Mouse (Mus musculus): ENCODE data around the gene Methig1. TPM values are rescaled to one million over a fixed set of nuclear protein-coding genes. Genes with fewer than 3 reads are reported as not detected.
"Not testable (repeated sequence)": the region's sequence is repeated elsewhere in the genome, so short reads cannot be mapped to it uniquely, and the experiment has no call there.

The Methig1 gene
- polyA plus RNA-seq (2015; fragmentation: Nextera tagmentation; extraction: Ambion mirVana), result not detected in 2 replicates

GRCm38 (mm10) chr15:100352711-100353250 is at the start of gene Methig1, which contains the start of gene Mettl7a2:
TSS of gene Methig1 (plus strand) at chr15:100353149.
TSS of gene Mettl7a2 (plus strand) at chr15:100353200.
- Histone ChIP-seq H3K4me2 (ENCODE audit: low read length) (no peak within 1 kb of the TSS), H3K9me3 (ENCODE audit: control insufficient read depth, low read length) (no peaks in the 10 kb centered on the region), H3K4me3 (replicated peaks; ENCODE audit: low read length) (no peak within 1 kb of the TSS), H3K4me1 (replicated peaks; ENCODE audit: control insufficient read depth, insufficient read depth, low read length) (no peaks in the 10 kb centered on the region), H3K9ac (replicated peaks; ENCODE audit: low read depth, low read length) (no peak within 1 kb of the TSS), H3K36me3 (ENCODE audit: control insufficient read depth, insufficient read depth) (no peaks in the 10 kb centered on the region), H3K27ac (ENCODE audit: low read length) (no peak within 1 kb of the TSS), H3K27me3 (replicated peaks; ENCODE audit: control insufficient read depth, insufficient read depth, low read length) (no peaks in the 10 kb centered on the region)
- no peak for ATAC-seq
- WGBS, result 93% methylated on average over 9 of the region's 10 CpGs

- no peak for ATAC-seq
- Histone ChIP-seq H3K9ac (replicated peaks; ENCODE audit: low read depth, low read length) (peak overlapping the region; percentile 71), H3K27ac (ENCODE audit: low read length) (no peak overlapping the region; the same call in 1 of the 2 replicates), H3K36me3 (ENCODE audit: control insufficient read depth, insufficient read depth) (no peaks in the 10 kb centered on the region), H3K27me3 (replicated peaks; ENCODE audit: control insufficient read depth, insufficient read depth, low read length) (no peaks in the 10 kb centered on the region), H3K4me2 (ENCODE audit: low read length) (peak overlapping the region; percentile 69), H3K9me3 (ENCODE audit: control insufficient read depth, low read length) (no peaks in the 10 kb centered on the region), H3K4me3 (replicated peaks; ENCODE audit: low read length) (peak overlapping the region; percentile 56), H3K4me1 (replicated peaks; ENCODE audit: control insufficient read depth, insufficient read depth, low read length) (peaks cover 9% of the 10 kb centered on the region)
- 55% methylated on average over 8 of the region's 8 CpGs for WGBS
Observed at GRCm38 (mm10) chr15:100303428-100304018, 49.4 kb upstream of the Methig1 start.

GRCm38 (mm10) chr15:100304019-100304991 is 48.6 kb upstream of the Methig1 start, which contains the start of gene Mettl7a1:
TSS of gene Mettl7a1 (plus strand) at chr15:100304140.
- 2% methylated on average over 24 of the region's 30 CpGs for WGBS
- Histone ChIP-seq H3K9me3 (ENCODE audit: control insufficient read depth, low read length) (no peaks in the 10 kb centered on the region), H3K9ac (replicated peaks; ENCODE audit: low read depth, low read length) (peak within 1 kb of the TSS; percentile 71), H3K27ac (ENCODE audit: low read length) (peak within 1 kb of the TSS; percentile 87), H3K36me3 (ENCODE audit: control insufficient read depth, insufficient read depth) (no peaks in the 10 kb centered on the region), H3K4me3 (replicated peaks; ENCODE audit: low read length) (peak within 1 kb of the TSS; percentile 56), H3K4me2 (ENCODE audit: low read length) (peak within 1 kb of the TSS; percentile 69), H3K4me1 (replicated peaks; ENCODE audit: control insufficient read depth, insufficient read depth, low read length) (peaks cover 9% of the 10 kb centered on the region), H3K27me3 (replicated peaks; ENCODE audit: control insufficient read depth, insufficient read depth, low read length) (no peaks in the 10 kb centered on the region)
- peak; percentile 75 for ATAC-seq

- Histone ChIP-seq H3K27me3 (replicated peaks; ENCODE audit: control insufficient read depth, insufficient read depth, low read length) (no peaks in the 10 kb centered on the region), H3K27ac (ENCODE audit: low read length) (no peak overlapping the region), H3K36me3 (ENCODE audit: control insufficient read depth, insufficient read depth) (no peaks in the 10 kb centered on the region), H3K4me1 (replicated peaks; ENCODE audit: control insufficient read depth, insufficient read depth, low read length) (peaks cover 9% of the 10 kb centered on the region), H3K9me3 (ENCODE audit: control insufficient read depth, low read length) (no peaks in the 10 kb centered on the region), H3K4me2 (ENCODE audit: low read length) (no peak overlapping the region), H3K9ac (replicated peaks; ENCODE audit: low read depth, low read length) (no peak overlapping the region), H3K4me3 (replicated peaks; ENCODE audit: low read length) (no peak overlapping the region)
- no peak for ATAC-seq
- WGBS, result 86% methylated on average over 2 of the region's 2 CpGs
Observed at GRCm38 (mm10) chr15:100306201-100306600, 46.7 kb upstream of the Methig1 start.

- H3K27me3 ChIP-seq (replicated peaks; ENCODE audit: control insufficient read depth, insufficient read depth, low read length); H3K9ac ChIP-seq (replicated peaks; ENCODE audit: low read depth, low read length); H3K4me3 ChIP-seq (replicated peaks; ENCODE audit: low read length); H3K36me3 ChIP-seq (ENCODE audit: control insufficient read depth, insufficient read depth); H3K27ac ChIP-seq (ENCODE audit: low read length); H3K9me3 ChIP-seq (ENCODE audit: control insufficient read depth, low read length); H3K4me2 ChIP-seq (ENCODE audit: low read length); H3K4me1 ChIP-seq (replicated peaks; ENCODE audit: control insufficient read depth, insufficient read depth, low read length): not testable (repeated sequence)
- WGBS, result 45% methylated on average over 10 of the region's 11 CpGs
- 0 out of 2 replicates have a peak, but pooled peaks have one; percentile 51 for ATAC-seq
Observed at GRCm38 (mm10) chr15:100307438-100308096, 45.4 kb upstream of the Methig1 start.

- no peaks in the 10 kb centered on the region for H3K36me3 ChIP-seq (ENCODE audit: control insufficient read depth, insufficient read depth)
- no peak for ATAC-seq
- no peaks in the 10 kb centered on the region for H3K9me3 ChIP-seq (ENCODE audit: control insufficient read depth, low read length)
- H3K4me3 ChIP-seq (replicated peaks; ENCODE audit: low read length), result no peak overlapping the region
- H3K27me3 ChIP-seq (replicated peaks; ENCODE audit: control insufficient read depth, insufficient read depth, low read length), result no peaks in the 10 kb centered on the region
- H3K4me2 ChIP-seq (ENCODE audit: low read length), result no peak overlapping the region
- H3K27ac ChIP-seq (ENCODE audit: low read length), result no peak overlapping the region
- H3K9ac ChIP-seq (replicated peaks; ENCODE audit: low read depth, low read length), result no peak overlapping the region
- no peaks in the 10 kb centered on the region for H3K4me1 ChIP-seq (replicated peaks; ENCODE audit: control insufficient read depth, insufficient read depth, low read length)
- WGBS, result 95% methylated on average over 2 of the region's 2 CpGs
Observed at GRCm38 (mm10) chr15:100312346-100312745, 40.6 kb upstream of the Methig1 start.

- Histone ChIP-seq H3K4me3 (replicated peaks; ENCODE audit: low read length) (no peak overlapping the region), H3K36me3 (ENCODE audit: control insufficient read depth, insufficient read depth) (no peaks in the 10 kb centered on the region), H3K4me2 (ENCODE audit: low read length) (no peak overlapping the region), H3K9ac (replicated peaks; ENCODE audit: low read depth, low read length) (no peak overlapping the region), H3K27ac (ENCODE audit: low read length) (no peak overlapping the region), H3K9me3 (ENCODE audit: control insufficient read depth, low read length) (no peaks in the 10 kb centered on the region), H3K4me1 (replicated peaks; ENCODE audit: control insufficient read depth, insufficient read depth, low read length) (no peaks in the 10 kb centered on the region), H3K27me3 (replicated peaks; ENCODE audit: control insufficient read depth, insufficient read depth, low read length) (no peaks in the 10 kb centered on the region)
- WGBS, result 89% methylated on average over 5 of the region's 5 CpGs
- no peak for ATAC-seq
Observed at GRCm38 (mm10) chr15:100314448-100315145, 38.4 kb upstream of the Methig1 start.

GRCm38 (mm10) chr15:100318014-100318671 is 34.8 kb upstream of the Methig1 start:
- H3K9me3 ChIP-seq (ENCODE audit: control insufficient read depth, low read length); H3K4me3 ChIP-seq (replicated peaks; ENCODE audit: low read length); H3K36me3 ChIP-seq (ENCODE audit: control insufficient read depth, insufficient read depth); H3K27ac ChIP-seq (ENCODE audit: low read length); ATAC-seq; H3K4me2 ChIP-seq (ENCODE audit: low read length); H3K27me3 ChIP-seq (replicated peaks; ENCODE audit: control insufficient read depth, insufficient read depth, low read length); H3K4me1 ChIP-seq (replicated peaks; ENCODE audit: control insufficient read depth, insufficient read depth, low read length); H3K9ac ChIP-seq (replicated peaks; ENCODE audit: low read depth, low read length): not testable (repeated sequence)
- WGBS, result 29% methylated on average over 4 of the region's 4 CpGs
